Mouse (Mus musculus) stomach, postnatal 0 days (tissue): ENCODE measurements around the gene Btbd19.

Experiments used
- CTCF ChIP-seq: IDR thresholded peaks from 2 replicates; pipeline ENCODE4 v1.5.1; 2016; ENCODE audit warnings: antibody characterized with exemption, low read depth, mild to moderate bottlenecking, moderate library complexity
- EP300 ChIP-seq: optimal IDR thresholded peaks from 2 replicates; pipeline ENCODE3; 2016; ENCODE audit warnings: antibody characterized with exemption

GRCm38 (mm10) chr4:117159666-117160065 lies 34.1 kb upstream of the Btbd19 start:
- TF ChIP-seq CTCF (no peak), EP300 (no peak)
